Mouse (Mus musculus) heart, postnatal 36 days (tissue): ENCODE measurements at regions not wholly inside any gene's neighbourhood (a gene's known extent, or its start where the extent isn't known, plus 50 kb on each side); places are given as distances from the start of the nearest gene placed in this dataset.

Experiments used
- DNase-seq, 2 experiments: peaks; one replicate each; pipeline ENCODE4 v3.0.0; 2021 to 2022
- intact Hi-C: fragments of 180-260 bp; cut with DNase I; formaldehyde crosslinking; loops from one replicate; pipeline ENCODE4 v1.15.1; 2025

DNA sequence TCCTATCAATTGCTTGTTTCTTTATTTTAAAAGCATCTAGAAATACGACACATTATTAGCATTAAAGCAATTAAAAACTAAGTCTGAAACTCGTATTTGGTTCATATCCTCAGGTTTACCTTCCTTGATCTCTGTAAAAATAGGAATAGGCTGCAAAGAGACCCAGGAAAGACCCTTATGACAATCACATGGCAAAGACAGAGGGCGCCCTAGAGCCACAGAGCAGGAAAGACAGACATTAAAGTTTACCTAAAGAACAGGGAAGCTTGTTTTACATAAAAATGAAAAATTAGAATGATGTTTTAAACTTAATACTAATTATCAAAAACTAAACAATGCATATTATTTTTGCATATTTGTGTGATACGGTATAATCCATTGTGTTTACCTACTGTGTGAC, 153.2 kb downstream of the Usp25 start:
- DNase-seq, result peak; percentile 7 to 59
- intact Hi-C loops, result loop anchor here (5.0 kb wide), 1 partner anchor 276 kb away; no protein-coding TSS in a partner anchor

DNA sequence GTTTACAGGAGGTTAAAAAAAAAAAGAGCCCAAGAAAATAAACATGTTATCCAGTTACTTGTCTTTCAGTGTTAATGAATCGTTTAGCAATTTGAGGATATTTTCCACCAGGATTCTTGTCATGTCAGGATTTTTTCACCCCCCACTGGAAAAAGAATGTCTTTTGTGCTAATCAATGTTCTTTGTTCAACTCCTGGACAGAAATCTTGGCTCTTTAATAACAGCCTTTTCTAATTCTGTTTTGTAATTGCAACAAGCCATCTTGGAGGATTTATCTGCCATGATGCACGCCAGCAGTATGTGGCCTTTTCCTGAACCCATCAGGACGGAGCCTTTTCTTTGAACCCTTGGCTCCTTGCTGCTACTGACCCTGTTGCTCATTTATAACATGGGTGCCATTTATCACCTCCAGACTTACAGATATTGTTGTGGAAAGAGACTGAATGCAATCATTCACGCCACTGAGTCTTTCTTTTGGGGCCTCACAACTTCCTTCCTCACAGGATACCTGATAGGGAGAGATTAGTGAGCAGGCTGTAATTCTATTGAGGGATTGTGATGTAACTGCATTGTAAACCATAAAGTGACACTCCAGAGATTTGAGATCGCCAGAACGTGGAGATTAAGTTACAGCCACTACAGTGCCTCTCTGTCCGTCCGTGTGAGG, 159.7 kb downstream of the Usp25 start:
- no peak for DNase-seq
- intact Hi-C loops, result no loop called here

DNA sequence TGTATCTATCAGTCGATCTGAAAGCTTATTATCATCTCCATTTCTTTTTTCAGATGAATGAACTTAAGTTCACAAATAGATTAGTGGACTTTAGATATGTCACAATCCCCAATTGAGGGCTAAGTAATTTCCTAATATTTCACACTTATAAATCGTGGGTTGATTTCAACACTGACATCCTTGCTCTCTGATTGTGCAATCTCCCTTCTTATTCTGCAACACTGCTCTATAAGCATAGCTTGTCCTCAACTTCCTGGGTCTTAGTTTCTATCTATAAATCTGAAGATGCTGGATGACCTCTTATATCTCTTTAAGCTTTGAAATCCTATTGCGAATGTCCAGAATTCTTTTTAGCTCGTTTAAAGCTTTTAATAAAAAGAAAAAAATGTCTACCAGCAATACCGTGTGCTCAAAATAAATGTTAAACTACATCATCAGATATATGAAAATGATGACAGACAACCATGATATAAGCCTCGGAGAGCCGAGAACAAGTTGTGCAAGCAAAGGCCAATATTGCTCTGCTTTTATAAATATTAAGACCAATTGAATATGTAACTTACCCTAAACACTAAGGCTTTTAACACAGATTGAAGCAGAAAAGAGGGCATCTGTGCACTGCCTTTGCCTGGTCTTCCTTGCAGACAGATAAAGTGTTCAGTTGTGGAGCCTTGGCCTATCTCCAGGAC, 161.4 kb downstream of the Usp25 start:
- no peak for DNase-seq
- intact Hi-C loops, result no loop called here

DNA sequence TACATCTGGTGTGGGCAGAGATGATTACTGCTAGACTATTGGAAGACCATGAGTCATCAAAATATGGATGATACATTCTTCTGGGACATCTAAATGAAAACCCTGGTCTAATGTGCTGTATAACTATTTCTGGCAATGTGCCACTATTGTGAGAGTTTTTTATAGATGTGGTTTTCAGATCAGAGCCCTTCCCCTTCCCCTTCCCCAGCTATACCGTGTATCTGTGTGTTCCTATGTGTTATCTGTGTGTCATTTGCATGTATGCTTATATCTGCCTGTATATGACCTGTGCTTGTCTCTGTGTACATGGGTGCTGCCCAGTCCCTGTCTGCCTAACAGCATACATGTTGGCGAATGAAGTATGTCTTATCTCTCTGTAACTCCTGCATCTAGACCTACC, 167.5 kb downstream of the Usp25 start:
- no peak for DNase-seq
- intact Hi-C loops, result no loop called here
